Mouse (Mus musculus): Measurements from ENCODE around the gene Rasd1. TPM values are rescaled to one million over a fixed set of nuclear protein-coding genes. Genes with fewer than 3 reads are reported as not detected.

Gene Rasd1
- 0.45 TPM for polyA plus RNA-seq (2014; fragmentation: Illumina TruSeq; extraction: RNeasy Lipid Tissue Mini Kit (QIAGEN cat#74804); ENCODE audit: low replicate concordance)

GRCm38 (mm10) chr11:59964818-59965217 is at the start of gene Rasd1:
TSS of gene Rasd1 (minus strand) at chr11:59964944.

GRCm38 (mm10) chr11:59947752-59948400 is 16.9 kb downstream of the Rasd1 start, which contains the start of gene Med9:
TSS of gene Med9 (plus strand) at chr11:59948206.

Other genes starting within 250 kb of the Rasd1 start
- not detected for gene Pld6, start 177.3 kb downstream of the Rasd1 start, polyA plus RNA-seq (2014; fragmentation: Illumina TruSeq; extraction: RNeasy Lipid Tissue Mini Kit (QIAGEN cat#74804); ENCODE audit: low replicate concordance)
- gene Flcn, start 154.9 kb downstream of the Rasd1 start, polyA plus RNA-seq (2014; fragmentation: Illumina TruSeq; extraction: RNeasy Lipid Tissue Mini Kit (QIAGEN cat#74804); ENCODE audit: low replicate concordance) = 2.5 TPM
- gene Nt5m, start 125.5 kb downstream of the Rasd1 start, polyA plus RNA-seq (2014; fragmentation: Illumina TruSeq; extraction: RNeasy Lipid Tissue Mini Kit (QIAGEN cat#74804); ENCODE audit: low replicate concordance) = 0.93 TPM
- 166 TPM for gene Cops3, start 125.1 kb downstream of the Rasd1 start, polyA plus RNA-seq (2014; fragmentation: Illumina TruSeq; extraction: RNeasy Lipid Tissue Mini Kit (QIAGEN cat#74804); ENCODE audit: low replicate concordance)
- 5.6 TPM for gene Med9, start 16.7 kb downstream of the Rasd1 start, polyA plus RNA-seq (2014; fragmentation: Illumina TruSeq; extraction: RNeasy Lipid Tissue Mini Kit (QIAGEN cat#74804); ENCODE audit: low replicate concordance)
- not detected for gene Pemt, start 81.5 kb upstream of the Rasd1 start, polyA plus RNA-seq (2014; fragmentation: Illumina TruSeq; extraction: RNeasy Lipid Tissue Mini Kit (QIAGEN cat#74804); ENCODE audit: low replicate concordance)
- 1.2 TPM for gene Rai1, start 140.1 kb upstream of the Rasd1 start, polyA plus RNA-seq (2014; fragmentation: Illumina TruSeq; extraction: RNeasy Lipid Tissue Mini Kit (QIAGEN cat#74804); ENCODE audit: low replicate concordance)